10 mouse cellular contexts compared by ENCODE assay signal in the genomic region with DNA sequence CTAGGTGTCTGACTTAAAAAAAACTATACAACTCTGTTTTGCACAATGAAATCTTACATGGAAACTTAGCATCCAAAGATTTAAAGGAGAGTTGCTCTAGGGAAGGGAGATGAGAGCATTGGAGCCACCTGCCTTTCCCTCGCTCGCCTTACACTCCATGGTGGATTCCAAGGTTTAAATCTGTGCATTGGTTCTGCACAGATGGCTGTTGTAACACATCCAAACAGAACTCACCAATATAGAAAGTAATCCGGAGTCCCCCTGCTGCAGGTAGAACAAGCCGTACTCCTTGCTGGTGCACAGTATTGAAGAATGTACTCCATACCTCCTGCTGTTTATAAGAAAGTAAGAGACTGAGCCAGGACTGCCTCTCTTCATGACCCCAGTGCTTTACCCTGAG. TPM values are rescaled to one million over a fixed set of nuclear protein-coding genes. Genes with fewer than 3 reads are reported as not detected.
"Had no signal": no experiment of that assay in that cellular context is flagged by ENCODE, and none has a peak within 500 bp of the region (broad histone marks: within the 10 kb centered on the region; RNA-seq: fewer than 3 reads in every experiment).

No protein-coding gene starts in this region.

- DNase-seq: kidney, adult 8-10 months; kidney, postnatal 25 days; liver, embryonic 13.5 days; liver, postnatal 0 days; lung, postnatal 14 days; retina, postnatal 1 day; thymus, postnatal 36 days had no signal

RNA-seq across cellular contexts. Expression of a gene that starts 19.0 kb away (rescaled TPM):
- total RNA-seq: layer of hippocampus, adult 18-20 months; left cerebral cortex, adult 18-20 months; monocyte, adult 5-6 weeks had no signal
